8 mouse cellular contexts compared by ENCODE assay signal in genomic region chrX:77509149-77509548, GRCm38 (mm10). TPM values are rescaled to one million over a fixed set of nuclear protein-coding genes. Genes with fewer than 3 reads are reported as not detected.
DNase-seq lines count a peak whose midpoint lies in the region; ATAC-seq and TF ChIP-seq lines count a peak whose summit lies in the region.

No protein-coding gene starts in this region.

- H3K9me3 ChIP-seq in hindbrain, postnatal 0 days (ENCODE audit: low read length), result no peaks in the 10 kb centered on the region

- peak; percentile 93 for DNase-seq in R1 (ENCODE audit: low read depth, low spot score)
- DNase-seq in cerebellum, postnatal 4 days (ENCODE audit: low spot score in 2 of 2), result peak; percentile 53 to 72
- DNase-seq in gastrocnemius, adult 2 months, result peak; percentile 87
- DNase-seq in hindbrain, postnatal 0 days (ENCODE audit: low spot score), result peak; percentile 93
- DNase-seq in left cerebral cortex, adult 2 months (ENCODE audit: extremely low spot score in 1 of 2, low spot score in 2 of 2), result peak; percentile 57 to 78
- peak; percentile 64 to 80 for DNase-seq in right cerebral cortex, adult 2 months (ENCODE audit: low spot score in 2 of 2)
- DNase-seq in urinary bladder, postnatal 14 days (ENCODE audit: low spot score), result peak; percentile 84

- 23% methylated on average over 13 of the region's 13 CpGs for WGBS in hindbrain, postnatal 0 days

- no peaks in the 10 kb centered on the region for H3K36me3 ChIP-seq in hindbrain, postnatal 0 days (ENCODE audit: insufficient read depth, low read length)

- no peaks in the 10 kb centered on the region for H3K27me3 ChIP-seq in hindbrain, postnatal 0 days (ENCODE audit: insufficient read depth, low read length)

- H3K4me1 ChIP-seq in hindbrain, postnatal 0 days (ENCODE audit: insufficient read depth, low read length), result no peaks in the 10 kb centered on the region

- TF ChIP-seq CTCF in gastrocnemius, adult 2 months (IDR thresholded peaks at IDR 0.05), result no peak
- peak; percentile 28 for TF ChIP-seq CTCF in hindbrain, postnatal 0 days (IDR thresholded peaks at IDR 0.05; ENCODE audit: low read depth)
- TF ChIP-seq CTCF in left cerebral cortex, adult 2 months (IDR thresholded peaks at IDR 0.05), result no peak

- H3K4me2 ChIP-seq in hindbrain, postnatal 0 days (ENCODE audit: low read depth, low read length), result peak overlapping the region; percentile 60

- peak; percentile 85 for ATAC-seq in hindbrain, postnatal 0 days
- peak; percentile 67 for ATAC-seq in megakaryocyte, adult 5-6 weeks (ENCODE audit: poor library complexity, severe bottlenecking)

- intact Hi-C loops in gastrocnemius, adult 2 months (cut with DNase I), result loop anchor here (1.0 to 10.0 kb wide), 3 partner anchors 76 to 288 kb away; partner anchors contain the start of gene Prkx
- intact Hi-C loops in left cerebral cortex, adult 2 months (cut with DNase I), result loop anchor here (5.0 to 10.0 kb wide), 2 partner anchors 197 to 206 kb away; no protein-coding TSS in a partner anchor

- peak overlapping the region; percentile 94 for H3K27ac ChIP-seq in gastrocnemius, adult 2 months
- H3K27ac ChIP-seq in hindbrain, postnatal 0 days, result peak overlapping the region; percentile 90
- peak overlapping the region; percentile 92 for H3K27ac ChIP-seq in left cerebral cortex, adult 2 months

- H3K9ac ChIP-seq in hindbrain, postnatal 0 days (replicated peaks; ENCODE audit: low read length), result peak overlapping the region; percentile 76; the same call in 1 of the 2 replicates

- H3K4me3 ChIP-seq in gastrocnemius, adult 2 months, result peak overlapping the region; percentile 90
- H3K4me3 ChIP-seq in hindbrain, postnatal 0 days (ENCODE audit: low read length), result peak overlapping the region; percentile 65
- H3K4me3 ChIP-seq in left cerebral cortex, adult 2 months, result peak overlapping the region; percentile 68

RNA-seq across cellular contexts. Expression of gene Tbl1x, which starts 1.7 kb away (rescaled TPM):
- 10 to 100 TPM in 1 of 2 experiments, 1 to 10 TPM in 1; 9.7 to 12.5 TPM for total RNA-seq in gastrocnemius, adult 2 months (2021)
- 42.7 and 46.7 TPM in 2 replicates for total RNA-seq in hindbrain, postnatal 0 days (2014; rRNA removed)
- polyA plus RNA-seq in hindbrain, postnatal 0 days (2015; fragmentation: Nextera tagmentation; extraction: Ambion mirVana), result 32.6 and 33.4 TPM in 2 replicates
- total RNA-seq in left cerebral cortex, adult 2 months (2021), result 10 to 100 TPM; 49.6 TPM
- 40.9 and 44.5 TPM in 2 replicates for total RNA-seq in megakaryocyte, adult 5-6 weeks (2015)
- 23.6 and 27.1 TPM in 2 replicates for total RNA-seq in megakaryocyte, adult 5-6 weeks (2017)

Comparison
In these comparisons a context has a peak if more than half of its experiments do, and no peak if none do; other contexts are left out.
1. Peak in every context shown above with its lines: DNase-seq, ATAC-seq, H3K4me3 ChIP-seq and H3K27ac ChIP-seq.